Mouse (Mus musculus) hindbrain, embryonic 16.5 days (tissue): ENCODE measurements around the gene Ccdc142. TPM values are rescaled to one million over a fixed set of nuclear protein-coding genes. Genes with fewer than 3 reads are reported as not detected.

Experiments used
- ATAC-seq: fragments of 200-750 bp; cut with Nextera tagmentation; 2 replicates; pipeline ENCODE4 v1.8.0; 2017; ENCODE audit warnings: moderate TSS enrichment, moderate library complexity
- H3K27ac ChIP-seq: fragments of 300-500 bp; sonication (generic); 2 replicates; pipeline ENCODE4 v1.5.1; 2014; ENCODE audit warnings: low read depth, mild to moderate bottlenecking, control low read depth, low read length, moderate library complexity
- H3K27me3 ChIP-seq: fragments of 300-500 bp; sonication (generic); replicated peaks from 2 replicates; pipeline ENCODE4 v1.6.1; 2014; ENCODE audit warnings: low read length; ENCODE audit not compliant: control insufficient read depth, insufficient read depth
- H3K36me3 ChIP-seq: fragments of 300-500 bp; sonication (generic); 2 replicates; pipeline ENCODE4 v1.6.1; 2014; ENCODE audit warnings: mild to moderate bottlenecking, low read length, moderate library complexity, mixed read lengths; ENCODE audit not compliant: control insufficient read depth, insufficient read depth
- H3K4me1 ChIP-seq: fragments of 300-500 bp; sonication (generic); 2 replicates; pipeline ENCODE4 v1.6.1; 2014; ENCODE audit warnings: low read depth, low read length; ENCODE audit not compliant: control insufficient read depth, insufficient read depth
- H3K4me2 ChIP-seq: fragments of 300-500 bp; sonication (generic); 2 replicates; pipeline ENCODE4 v1.6.1; 2014; ENCODE audit warnings: mild to moderate bottlenecking, low read length, control low read depth, moderate library complexity
- H3K4me3 ChIP-seq: fragments of 300-500 bp; sonication (generic); 2 replicates; pipeline ENCODE4 v1.5.1; 2014; ENCODE audit warnings: mild to moderate bottlenecking, low read length, control low read depth, moderate library complexity
- H3K9ac ChIP-seq: fragments of 300-500 bp; sonication (generic); 2 replicates; pipeline ENCODE4 v1.6.1; 2014; ENCODE audit warnings: low read depth, mild to moderate bottlenecking, control low read depth, low read length, moderate library complexity
- H3K9me3 ChIP-seq: fragments of 300-500 bp; sonication (generic); 2 replicates; pipeline ENCODE4 v1.6.1; 2014; ENCODE audit warnings: mild to moderate bottlenecking, low read length, moderate library complexity; ENCODE audit not compliant: control insufficient read depth
- WGBS: fragments of 180-500 bp; shearing (Covaris S2); extraction: QIAGEN DNeasy Blood & Tissue Kit; methylation state at CpG from one replicate; pipeline ENCODE4 v1.1.7; 2014; 5-methylcytosine and 5-hydroxymethylcytosine counted together
- polyA plus RNA-seq: library from polyadenylated mRNA; unstranded; fragments of >200 nt; fragmentation: Nextera tagmentation; extraction: Ambion mirVana; gene quantifications from 2 replicates; pipeline ENCODE4 v1.2.1, GENCODE M21; 2015

Gene Ccdc142
- polyA plus RNA-seq, 1 experiment from 2014 or later = 4.2 TPM

DNA sequence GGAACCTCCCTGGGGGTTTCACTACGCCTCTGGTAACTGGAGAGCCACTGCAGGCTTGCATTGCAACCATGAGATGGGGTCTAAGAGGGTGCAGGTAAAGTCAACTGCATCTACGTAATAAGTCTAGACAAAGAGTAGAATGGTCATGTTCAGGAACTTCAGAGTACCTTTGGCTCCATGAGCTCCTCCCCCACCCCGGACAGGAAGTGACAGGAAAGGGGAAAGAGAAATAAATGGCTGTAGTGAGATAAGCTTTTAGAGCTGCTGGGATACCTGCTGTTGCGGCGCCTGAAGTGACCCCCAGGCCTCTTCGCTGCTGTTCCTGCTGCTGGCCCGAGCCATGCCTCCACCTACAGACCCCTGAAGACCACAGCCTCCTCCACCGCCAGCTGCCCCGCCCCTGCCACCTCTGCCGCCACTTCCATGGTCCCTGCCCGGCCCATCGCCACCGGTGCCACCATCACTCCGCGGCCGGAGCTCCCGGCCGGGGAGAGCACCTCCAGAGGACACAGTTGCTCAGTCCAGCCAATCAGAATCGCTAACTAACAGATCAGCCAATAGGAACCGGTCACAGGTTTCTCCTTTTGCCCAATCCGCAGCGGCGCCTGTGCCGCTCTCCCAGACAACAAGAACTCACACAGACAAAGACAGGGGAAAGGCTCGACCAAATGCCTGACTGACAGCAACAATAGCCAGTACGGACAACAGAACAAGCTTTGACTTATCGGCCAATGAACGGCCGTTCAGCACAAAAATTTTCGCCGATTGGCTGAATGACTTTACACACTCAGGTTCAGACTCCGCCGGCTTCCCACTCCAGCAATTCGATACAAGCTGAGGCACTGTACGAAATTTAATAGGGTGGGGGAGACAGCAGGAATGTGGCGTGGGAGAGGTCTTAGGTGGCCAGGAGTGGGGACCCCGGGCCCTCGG is 19.8 kb downstream of the Ccdc142 start, which contains the start of gene Wbp1:
Wbp1 (minus strand) TSS at position 630 of the 933 bp plus-strand sequence.
- H3K4me1 ChIP-seq = peaks cover 48% of the 10 kb centered on the region

DNA sequence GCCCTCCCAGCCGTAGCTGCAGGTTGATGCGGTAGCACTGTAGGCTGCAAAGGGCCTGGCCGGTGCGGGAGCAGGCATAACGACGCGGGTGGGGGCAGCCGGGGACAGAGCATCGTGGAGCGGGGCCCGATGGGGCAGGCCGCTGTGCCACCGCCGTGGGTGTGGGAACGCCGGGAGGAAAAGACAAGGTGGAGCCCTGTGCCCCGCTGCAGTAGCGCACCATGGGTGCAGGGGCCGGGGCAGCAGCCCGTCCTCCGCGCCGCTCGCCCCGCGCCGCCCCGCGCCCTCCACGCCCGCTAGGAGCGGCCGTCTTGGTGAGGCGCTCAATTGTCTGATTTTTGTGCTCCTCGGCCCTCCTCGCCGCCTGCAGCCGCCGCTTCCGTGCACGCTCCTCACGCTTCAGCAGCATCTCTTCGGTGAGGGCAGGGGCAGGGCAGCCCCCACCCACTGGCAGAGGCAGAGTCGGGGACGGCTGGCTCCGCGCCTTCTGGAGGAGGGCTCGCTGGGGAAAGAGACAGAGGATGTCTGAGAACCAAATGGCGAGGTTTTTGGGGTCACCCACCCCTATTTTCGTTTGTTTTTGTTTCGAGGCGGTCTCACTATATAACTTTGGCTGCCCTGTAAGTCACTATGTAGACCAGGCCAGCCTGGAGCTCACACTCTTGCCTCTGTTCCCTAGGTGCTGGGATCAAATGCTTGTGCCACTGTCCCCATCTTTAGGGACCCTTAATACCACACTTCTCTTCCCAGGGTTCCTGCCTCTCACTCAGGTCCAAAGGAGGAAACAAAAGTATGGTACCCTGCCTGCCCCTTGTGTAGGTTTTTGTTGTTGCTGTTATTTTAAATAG is 20.7 kb downstream of the Ccdc142 start:
- Histone ChIP-seq H3K9me3 (no peaks in the 10 kb centered on the region), H3K9ac (peak overlapping the region; percentile 86), H3K4me3 (peak overlapping the region; percentile 80), H3K36me3 (peaks cover 14% of the 10 kb centered on the region; the same call in 1 of the 2 replicates), H3K4me1 (peaks cover 40% of the 10 kb centered on the region), H3K27ac (peak overlapping the region; percentile 96), H3K4me2 (peak overlapping the region; percentile 98), H3K27me3 (no peaks in the 10 kb centered on the region)
- 0 out of 2 replicates have a peak, but pooled peaks have one; percentile 1 for ATAC-seq
- WGBS = under 1% methylated on average over 29 of the region's 52 CpGs

More for the DNA sequence above, 19.8 kb downstream of the Ccdc142 start, which contains the start of gene Wbp1:
- H3K27me3 ChIP-seq = no peaks in the 10 kb centered on the region
- WGBS = under 1% methylated on average over 38 of the region's 38 CpGs
- peak within 1 kb of the TSS; percentile 98 for H3K4me2 ChIP-seq
- peak within 1 kb of the TSS; percentile 91 for H3K9ac ChIP-seq
- peak; percentile 95 for ATAC-seq
- no peaks in the 10 kb centered on the region for H3K9me3 ChIP-seq
- peak within 1 kb of the TSS; percentile 80 for H3K4me3 ChIP-seq
- H3K36me3 ChIP-seq = peaks cover 14% of the 10 kb centered on the region; the same call in 1 of the 2 replicates
- H3K27ac ChIP-seq = peak within 1 kb of the TSS; percentile 96

DNA sequence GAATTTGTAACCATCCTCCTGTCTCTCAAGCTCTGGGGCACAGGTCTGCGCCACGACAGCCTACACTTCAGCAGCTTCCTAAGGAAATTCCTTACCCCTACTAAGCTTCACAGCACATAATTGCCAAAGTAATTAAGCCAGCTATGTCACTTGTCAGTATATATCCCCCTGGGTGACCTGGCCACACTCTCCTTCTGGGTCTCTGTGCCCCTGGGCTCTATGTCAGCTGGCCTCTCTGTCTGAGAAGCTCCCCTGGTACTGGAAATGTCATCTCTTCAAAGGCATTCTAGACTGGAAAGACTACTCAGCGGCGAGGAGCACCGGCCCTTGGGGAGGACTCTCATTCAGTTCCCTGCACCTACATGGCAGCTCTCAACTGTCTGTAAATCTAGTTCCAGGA is 21.6 kb downstream of the Ccdc142 start:
- Histone ChIP-seq H3K4me2 (peak overlapping the region; percentile 98), H3K4me3 (no peak overlapping the region), H3K9ac (no peak overlapping the region), H3K4me1 (peaks cover 40% of the 10 kb centered on the region), H3K27ac (no peak overlapping the region), H3K27me3 (no peaks in the 10 kb centered on the region), H3K36me3 (peaks cover 7% of the 10 kb centered on the region; the same call in 1 of the 2 replicates), H3K9me3 (no peaks in the 10 kb centered on the region)
- no peak for ATAC-seq
- 56% methylated on average over 5 of the region's 5 CpGs for WGBS

DNA sequence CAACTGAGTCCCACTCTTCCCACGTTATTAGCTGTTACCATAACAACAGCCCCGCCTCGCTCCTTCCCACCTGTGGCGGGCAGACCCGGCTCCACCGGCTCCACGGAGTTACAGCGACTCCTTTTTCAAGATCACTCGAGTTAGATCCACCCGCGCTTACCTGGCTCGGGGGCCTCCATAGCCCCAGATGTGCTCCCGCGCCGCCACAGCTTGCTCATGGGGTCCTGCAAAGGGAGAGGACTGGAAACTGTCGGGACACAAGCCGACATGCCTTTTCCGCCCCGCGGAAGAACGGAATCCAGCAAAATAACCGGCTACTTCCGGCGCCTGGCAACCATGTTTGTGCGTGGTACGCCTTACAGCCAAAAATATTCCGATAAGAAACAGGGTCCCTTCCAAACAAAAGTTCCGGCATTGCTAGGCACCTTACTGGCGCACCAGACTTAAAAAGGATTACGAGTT is 23.5 kb downstream of the Ccdc142 start:
- H3K4me1 ChIP-seq = peaks cover 33% of the 10 kb centered on the region
- H3K9me3 ChIP-seq = no peaks in the 10 kb centered on the region
- peak overlapping the region; percentile 89 for H3K4me3 ChIP-seq
- no peaks in the 10 kb centered on the region for H3K27me3 ChIP-seq
- H3K9ac ChIP-seq = peak overlapping the region; percentile 77
- peak; percentile 40 for ATAC-seq
- H3K36me3 ChIP-seq = peaks cover 2% of the 10 kb centered on the region; the same call in 1 of the 2 replicates
- under 1% methylated on average over 30 of the region's 30 CpGs for WGBS
- H3K4me2 ChIP-seq = peak overlapping the region; percentile 94
- H3K27ac ChIP-seq = peak overlapping the region; percentile 66

DNA sequence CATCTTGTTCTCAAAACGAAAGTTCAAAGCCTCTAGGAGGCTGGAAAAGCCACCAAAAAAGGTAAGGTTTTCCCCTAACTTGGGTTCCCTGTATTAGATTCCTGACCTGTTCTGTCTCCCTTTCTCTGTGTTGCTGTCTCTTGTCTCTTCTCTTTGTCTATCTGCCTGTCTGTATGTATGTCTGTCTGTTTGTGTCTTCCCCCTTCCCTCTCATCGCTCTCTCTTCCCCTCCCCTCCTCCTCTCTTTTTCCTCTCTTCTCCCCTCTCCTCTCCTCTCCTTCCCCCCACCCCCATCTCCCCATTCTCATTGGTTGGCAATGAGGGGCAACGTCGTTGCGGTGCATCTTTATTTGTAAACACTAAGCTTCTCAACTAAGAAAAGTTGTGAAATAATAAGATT is 23.9 kb downstream of the Ccdc142 start, which contains the start of gene Ino80b:
Ino80b (minus strand) TSS at position 101 of the 400 bp plus-strand sequence.
- Histone ChIP-seq H3K36me3 (peaks cover 2% of the 10 kb centered on the region; the same call in 1 of the 2 replicates), H3K27ac (peak within 1 kb of the TSS; percentile 66), H3K4me3 (peak within 1 kb of the TSS; percentile 89), H3K9ac (peak within 1 kb of the TSS; percentile 77), H3K9me3 (no peaks in the 10 kb centered on the region), H3K27me3 (no peaks in the 10 kb centered on the region), H3K4me2 (peak within 1 kb of the TSS; percentile 94), H3K4me1 (peaks cover 29% of the 10 kb centered on the region)
- WGBS = 30% methylated on average over 5 of the region's 5 CpGs
- no peak for ATAC-seq

DNA sequence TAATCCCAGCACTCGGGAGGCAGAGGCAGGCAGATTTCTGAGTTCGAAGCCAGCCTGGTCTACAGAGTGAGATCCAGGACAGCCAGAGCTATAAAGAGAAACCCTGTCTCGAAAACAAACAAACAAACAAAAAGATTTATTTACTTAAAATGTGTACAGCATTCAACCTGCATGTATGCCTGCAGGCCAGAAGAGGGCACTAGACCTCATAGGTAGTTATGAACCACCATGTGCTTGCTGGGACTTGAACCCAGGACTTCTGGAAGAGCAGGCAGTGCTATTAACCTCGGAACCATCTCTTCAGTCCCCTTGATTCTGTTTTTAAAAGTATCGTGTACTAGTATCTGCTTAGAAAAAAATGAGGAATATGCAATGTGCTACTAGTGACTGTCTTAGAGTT is 26.0 kb downstream of the Ccdc142 start:
- Histone ChIP-seq H3K9me3 (no peaks in the 10 kb centered on the region), H3K27ac (no peak overlapping the region), H3K36me3 (peaks cover 2% of the 10 kb centered on the region; the same call in 1 of the 2 replicates), H3K4me1 (peaks cover 18% of the 10 kb centered on the region), H3K27me3 (no peaks in the 10 kb centered on the region), H3K4me2 (no peak overlapping the region), H3K9ac (no peak overlapping the region), H3K4me3 (no peak overlapping the region)
- 94% methylated on average over 5 of the region's 5 CpGs for WGBS
- no peak for ATAC-seq

DNA sequence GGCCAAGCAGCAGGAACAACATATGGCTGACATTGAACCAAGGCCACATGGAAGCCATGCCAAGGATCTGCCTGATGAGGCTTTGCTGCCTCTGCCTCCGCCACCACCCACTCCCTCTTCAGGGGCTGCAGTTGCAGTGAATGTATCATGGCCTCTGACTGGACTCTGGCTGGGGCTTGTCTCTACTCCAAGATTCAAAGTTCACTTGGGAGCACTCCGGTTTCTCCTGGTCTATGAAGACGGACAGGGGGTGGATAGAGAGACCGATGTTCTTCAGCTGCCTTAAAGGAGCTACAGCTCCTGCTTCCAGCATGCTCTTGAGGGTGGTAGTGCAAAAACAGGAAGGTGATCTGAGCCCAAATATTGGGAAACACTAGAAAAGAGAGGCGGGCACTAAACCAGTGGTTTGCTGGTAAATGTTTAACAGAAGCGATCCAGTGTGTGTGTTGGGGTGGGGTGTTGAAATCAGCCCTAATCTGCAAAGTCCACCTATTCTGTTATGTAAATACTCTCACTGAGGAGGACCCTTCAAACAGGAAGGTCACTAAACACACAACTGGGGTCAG is 30.2 kb downstream of the Ccdc142 start:
- H3K36me3 ChIP-seq = no peaks in the 10 kb centered on the region
- H3K27me3 ChIP-seq = peaks cover 8% of the 10 kb centered on the region; the same call in 1 of the 2 replicates
- H3K4me1 ChIP-seq = peaks cover 9% of the 10 kb centered on the region; the same call in 1 of the 2 replicates
- no peak overlapping the region for H3K27ac ChIP-seq
- no peak overlapping the region for H3K4me3 ChIP-seq
- H3K9ac ChIP-seq = no peak overlapping the region
- H3K9me3 ChIP-seq = no peaks in the 10 kb centered on the region
- H3K4me2 ChIP-seq = no peak overlapping the region
- ATAC-seq = no peak
- WGBS = 76% methylated on average over 6 of the region's 6 CpGs

DNA sequence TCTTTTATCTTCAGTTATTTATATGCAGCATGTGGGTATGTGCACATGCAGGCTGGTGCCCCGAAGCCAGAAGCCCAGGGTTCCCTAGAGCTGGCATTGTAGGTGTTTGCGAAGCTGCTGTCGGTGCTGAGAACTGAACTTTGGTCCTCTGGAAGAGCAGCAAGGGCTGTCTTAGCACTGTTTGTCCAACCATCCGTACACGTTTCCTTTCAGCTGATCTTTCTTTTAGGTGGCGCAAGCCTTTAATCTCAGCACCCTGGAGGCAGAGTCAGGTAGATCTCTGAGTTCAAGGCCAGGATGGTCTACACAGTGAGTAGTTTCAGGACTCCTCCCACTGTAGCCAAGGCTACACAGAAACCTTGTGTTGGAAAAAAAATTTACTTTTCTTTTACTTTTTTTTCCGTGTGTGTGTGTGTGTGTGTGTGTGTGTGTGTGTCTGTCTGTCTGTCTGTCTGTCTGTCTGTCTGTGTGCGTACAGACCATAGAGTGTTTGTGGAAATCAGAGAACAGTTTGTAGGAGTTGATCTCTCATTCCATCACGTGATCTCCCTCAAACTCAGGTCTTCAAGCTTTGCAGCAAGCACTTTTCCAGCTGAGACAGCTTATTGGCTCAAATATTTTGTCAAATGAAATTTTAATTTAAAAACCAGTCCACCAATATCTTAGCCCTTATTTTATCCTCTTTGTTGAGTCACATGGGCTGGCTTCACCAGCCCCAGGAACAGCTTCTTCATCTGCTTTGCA is 30.9 kb downstream of the Ccdc142 start:
- H3K27ac ChIP-seq = no peak overlapping the region
- H3K4me2 ChIP-seq = no peak overlapping the region
- no peak overlapping the region for H3K4me3 ChIP-seq
- no peak overlapping the region for H3K9ac ChIP-seq
- H3K9me3 ChIP-seq = no peaks in the 10 kb centered on the region
- H3K27me3 ChIP-seq = peaks cover 8% of the 10 kb centered on the region; the same call in 1 of the 2 replicates
- ATAC-seq = no peak
- peaks cover 9% of the 10 kb centered on the region; the same call in 1 of the 2 replicates for H3K4me1 ChIP-seq
- WGBS = 88% methylated on average over 9 of the region's 9 CpGs
- H3K36me3 ChIP-seq = no peaks in the 10 kb centered on the region
